Mouse (Mus musculus): ENCODE measurements at regions not wholly inside any gene's neighbourhood (a gene's known extent, or its start where the extent isn't known, plus 50 kb on each side); places are given as distances from the start of the nearest gene placed in this dataset.

- H3K4me3 ChIP-seq (replicated peaks; ENCODE audit: low read length): no peak overlapping the region
- H3K27me3 ChIP-seq (ENCODE audit: control insufficient read depth, insufficient read depth, low read length): no peaks in the 10 kb centered on the region
- H3K4me2 ChIP-seq (ENCODE audit: low read depth, low read length): no peak overlapping the region
- 81% methylated on average over 5 of the region's 5 CpGs for WGBS
- no peaks in the 10 kb centered on the region for H3K9me3 ChIP-seq (replicated peaks; ENCODE audit: control insufficient read depth, low read length)
- H3K36me3 ChIP-seq (ENCODE audit: control insufficient read depth, insufficient read depth, low read length): no peaks in the 10 kb centered on the region
- H3K4me1 ChIP-seq (ENCODE audit: control insufficient read depth, insufficient read depth, low read length): no peaks in the 10 kb centered on the region
- H3K27ac ChIP-seq (ENCODE audit: low read length): no peak overlapping the region
- ATAC-seq (ENCODE audit: insufficient read depth, low FRiP score): no peak
- H3K9ac ChIP-seq (ENCODE audit: low read length): no peak overlapping the region
Measured at GRCm38 (mm10) chr13:84378553-84379332, 156.6 kb downstream of the Tmem161b start.

- ATAC-seq (ENCODE audit: insufficient read depth, low FRiP score): no peak
- no peak overlapping the region for H3K27ac ChIP-seq (ENCODE audit: low read length)
- no peak overlapping the region for H3K4me3 ChIP-seq (replicated peaks; ENCODE audit: low read length)
- H3K4me1 ChIP-seq (ENCODE audit: control insufficient read depth, insufficient read depth, low read length): no peaks in the 10 kb centered on the region
- H3K27me3 ChIP-seq (ENCODE audit: control insufficient read depth, insufficient read depth, low read length): no peaks in the 10 kb centered on the region
- H3K9me3 ChIP-seq (replicated peaks; ENCODE audit: control insufficient read depth, low read length): no peaks in the 10 kb centered on the region
- H3K4me2 ChIP-seq (ENCODE audit: low read depth, low read length): no peak overlapping the region
- no peak overlapping the region for H3K9ac ChIP-seq (ENCODE audit: low read length)
- WGBS: 87% methylated on average over 3 of the region's 3 CpGs
- no peaks in the 10 kb centered on the region for H3K36me3 ChIP-seq (ENCODE audit: control insufficient read depth, insufficient read depth, low read length)
Measured at GRCm38 (mm10) chr13:84391554-84391953, 169.5 kb downstream of the Tmem161b start.

- no peaks in the 10 kb centered on the region for H3K36me3 ChIP-seq (ENCODE audit: control insufficient read depth, insufficient read depth, low read length)
- no peak overlapping the region for H3K4me2 ChIP-seq (ENCODE audit: low read depth, low read length)
- no peak overlapping the region for H3K4me3 ChIP-seq (replicated peaks; ENCODE audit: low read length)
- H3K9me3 ChIP-seq (replicated peaks; ENCODE audit: control insufficient read depth, low read length): no peaks in the 10 kb centered on the region
- no peak overlapping the region for H3K9ac ChIP-seq (ENCODE audit: low read length)
- WGBS: 41% methylated on average over 7 of the region's 7 CpGs
- H3K27me3 ChIP-seq (ENCODE audit: control insufficient read depth, insufficient read depth, low read length): no peaks in the 10 kb centered on the region
- H3K27ac ChIP-seq (ENCODE audit: low read length): no peak overlapping the region
- no peaks in the 10 kb centered on the region for H3K4me1 ChIP-seq (ENCODE audit: control insufficient read depth, insufficient read depth, low read length)
- ATAC-seq (ENCODE audit: insufficient read depth, low FRiP score): no peak
Measured at GRCm38 (mm10) chr13:84398476-84399344, 176.6 kb downstream of the Tmem161b start.

- no peak overlapping the region for H3K27ac ChIP-seq (ENCODE audit: low read length)
- no peaks in the 10 kb centered on the region for H3K9me3 ChIP-seq (replicated peaks; ENCODE audit: control insufficient read depth, low read length)
- 33% methylated on average over 3 of the region's 3 CpGs for WGBS
- H3K9ac ChIP-seq (ENCODE audit: low read length): no peak overlapping the region
- no peak for ATAC-seq (ENCODE audit: insufficient read depth, low FRiP score)
- H3K4me2 ChIP-seq (ENCODE audit: low read depth, low read length): no peak overlapping the region
- H3K36me3 ChIP-seq (ENCODE audit: control insufficient read depth, insufficient read depth, low read length): no peaks in the 10 kb centered on the region
- H3K4me3 ChIP-seq (replicated peaks; ENCODE audit: low read length): no peak overlapping the region
- no peaks in the 10 kb centered on the region for H3K27me3 ChIP-seq (ENCODE audit: control insufficient read depth, insufficient read depth, low read length)
- no peaks in the 10 kb centered on the region for H3K4me1 ChIP-seq (ENCODE audit: control insufficient read depth, insufficient read depth, low read length)
Measured at GRCm38 (mm10) chr13:84399345-84400170, 177.5 kb downstream of the Tmem161b start.

- H3K36me3 ChIP-seq (ENCODE audit: control insufficient read depth, insufficient read depth, low read length): no peaks in the 10 kb centered on the region
- no peak for ATAC-seq (ENCODE audit: insufficient read depth, low FRiP score)
- no peak overlapping the region for H3K9ac ChIP-seq (ENCODE audit: low read length)
- no peak overlapping the region for H3K4me3 ChIP-seq (replicated peaks; ENCODE audit: low read length)
- H3K27me3 ChIP-seq (ENCODE audit: control insufficient read depth, insufficient read depth, low read length): no peaks in the 10 kb centered on the region
- H3K4me2 ChIP-seq (ENCODE audit: low read depth, low read length): no peak overlapping the region
- H3K4me1 ChIP-seq (ENCODE audit: control insufficient read depth, insufficient read depth, low read length): no peaks in the 10 kb centered on the region
- H3K9me3 ChIP-seq (replicated peaks; ENCODE audit: control insufficient read depth, low read length): no peaks in the 10 kb centered on the region
- H3K27ac ChIP-seq (ENCODE audit: low read length): no peak overlapping the region
Measured at GRCm38 (mm10) chr13:84401006-84401405, 178.9 kb downstream of the Tmem161b start.

GRCm38 (mm10) chr13:84404566-84405194 lies 182.6 kb downstream of the Tmem161b start:
- H3K36me3 ChIP-seq (ENCODE audit: control insufficient read depth, insufficient read depth, low read length): no peaks in the 10 kb centered on the region
- no peaks in the 10 kb centered on the region for H3K4me1 ChIP-seq (ENCODE audit: control insufficient read depth, insufficient read depth, low read length)
- 72% methylated on average over 19 of the region's 19 CpGs for WGBS
- no peak overlapping the region for H3K4me2 ChIP-seq (ENCODE audit: low read depth, low read length)
- no peak for ATAC-seq (ENCODE audit: insufficient read depth, low FRiP score)
- no peak overlapping the region for H3K4me3 ChIP-seq (replicated peaks; ENCODE audit: low read length)
- H3K27ac ChIP-seq (ENCODE audit: low read length): no peak overlapping the region
- H3K27me3 ChIP-seq (ENCODE audit: control insufficient read depth, insufficient read depth, low read length): no peaks in the 10 kb centered on the region
- H3K9me3 ChIP-seq (replicated peaks; ENCODE audit: control insufficient read depth, low read length): no peaks in the 10 kb centered on the region
- H3K9ac ChIP-seq (ENCODE audit: low read length): no peak overlapping the region

- Histone ChIP-seq H3K4me2 (ENCODE audit: low read depth, low read length) (no peak overlapping the region), H3K9me3 (replicated peaks; ENCODE audit: control insufficient read depth, low read length) (no peaks in the 10 kb centered on the region), H3K36me3 (ENCODE audit: control insufficient read depth, insufficient read depth, low read length) (no peaks in the 10 kb centered on the region), H3K4me1 (ENCODE audit: control insufficient read depth, insufficient read depth, low read length) (no peaks in the 10 kb centered on the region), H3K9ac (ENCODE audit: low read length) (no peak overlapping the region), H3K27ac (ENCODE audit: low read length) (no peak overlapping the region), H3K4me3 (replicated peaks; ENCODE audit: low read length) (no peak overlapping the region), H3K27me3 (ENCODE audit: control insufficient read depth, insufficient read depth, low read length) (no peaks in the 10 kb centered on the region)
- no peak for ATAC-seq (ENCODE audit: insufficient read depth, low FRiP score)
- 69% methylated on average over 2 of the region's 2 CpGs for WGBS
Measured at GRCm38 (mm10) chr13:84434444-84434843, 212.3 kb downstream of the Tmem161b start.

- H3K27me3 ChIP-seq (ENCODE audit: control insufficient read depth, insufficient read depth, low read length): no peaks in the 10 kb centered on the region
- no peaks in the 10 kb centered on the region for H3K36me3 ChIP-seq (ENCODE audit: control insufficient read depth, insufficient read depth, low read length)
- no peak for ATAC-seq (ENCODE audit: insufficient read depth, low FRiP score)
- no peak overlapping the region for H3K9ac ChIP-seq (ENCODE audit: low read length)
- H3K4me3 ChIP-seq (replicated peaks; ENCODE audit: low read length): no peak overlapping the region
- no peak overlapping the region for H3K27ac ChIP-seq (ENCODE audit: low read length)
- H3K4me2 ChIP-seq (ENCODE audit: low read depth, low read length): no peak overlapping the region
- no peaks in the 10 kb centered on the region for H3K4me1 ChIP-seq (ENCODE audit: control insufficient read depth, insufficient read depth, low read length)
- WGBS: 77% methylated on average over 5 of the region's 5 CpGs
- H3K9me3 ChIP-seq (replicated peaks; ENCODE audit: control insufficient read depth, low read length): no peaks in the 10 kb centered on the region
Measured at GRCm38 (mm10) chr13:84437586-84438443, 215.7 kb downstream of the Tmem161b start.
